Mouse (Mus musculus) c-Kit-negative CD71-positive TER-119-positive erythroid progenitor cells, embryonic 14.5 days (primary cell): ENCODE measurements at regions not wholly inside any gene's neighbourhood (a gene's known extent, or its start where the extent isn't known, plus 50 kb on each side); places are given as distances from the start of the nearest gene placed in this dataset.

Source experiments
- DNase-seq: peaks from one replicate; pipeline ENCODE4 v3.0.0-alpha.2; 2013; ENCODE audit warnings: low read depth, low spot score

- DNase-seq, result no peak
These were observed 235.2 kb downstream of the Gm45692 start for GRCm38 (mm10) chr8:26354516-26354915.

GRCm38 (mm10) chr8:26356801-26357200, 237.5 kb downstream of the Gm45692 start:
- no peak for DNase-seq

GRCm38 (mm10) chr8:26358711-26359136, 239.4 kb downstream of the Gm45692 start:
- DNase-seq, result no peak

GRCm38 (mm10) chr8:26362366-26362765, 243.0 kb downstream of the Gm45692 start:
- DNase-seq, result no peak

GRCm38 (mm10) chr8:26363616-26364015, 244.3 kb downstream of the Gm45692 start:
- no peak for DNase-seq

- no peak for DNase-seq
These were observed 245.3 kb downstream of the Gm45692 start for GRCm38 (mm10) chr8:26364637-26365036.

- no peak for DNase-seq
These were observed 261.3 kb downstream of the Gm45692 start for GRCm38 (mm10) chr8:26380668-26381067.

GRCm38 (mm10) chr8:26382426-26382825, 263.1 kb downstream of the Gm45692 start:
- no peak for DNase-seq

- no peak for DNase-seq
These were observed 264.6 kb downstream of the Gm45692 start for GRCm38 (mm10) chr8:26383886-26384285.

- no peak for DNase-seq
These were observed 265.1 kb downstream of the Gm45692 start for GRCm38 (mm10) chr8:26384305-26384993.

- DNase-seq, result no peak
These were observed 265.6 kb downstream of the Gm45692 start for GRCm38 (mm10) chr8:26384994-26385345.

- no peak for DNase-seq
These were observed 275.7 kb downstream of the Gm45692 start for GRCm38 (mm10) chr8:26395061-26395460.

- no peak for DNase-seq
These were observed 300.7 kb downstream of the Gm45692 start for GRCm38 (mm10) chr8:26420002-26420401.

- no peak for DNase-seq
These were observed 301.2 kb downstream of the Gm45692 start for GRCm38 (mm10) chr8:26420536-26420935.

GRCm38 (mm10) chr8:26427311-26427710, 308.0 kb downstream of the Gm45692 start:
- DNase-seq, result no peak

GRCm38 (mm10) chr8:26429751-26430327, 310.5 kb downstream of the Gm45692 start:
- DNase-seq, result no peak

GRCm38 (mm10) chr8:26432161-26432919, 313.0 kb downstream of the Gm45692 start:
- DNase-seq, result no peak

- DNase-seq, result no peak
These were observed 316.9 kb downstream of the Gm45692 start for GRCm38 (mm10) chr8:26436236-26436635.

- DNase-seq, result no peak
These were observed 318.2 kb downstream of the Gm45692 start for GRCm38 (mm10) chr8:26437571-26437970.

- no peak for DNase-seq
These were observed 319.0 kb downstream of the Gm45692 start for GRCm38 (mm10) chr8:26438246-26438862.

- no peak for DNase-seq
These were observed 319.5 kb downstream of the Gm45692 start for GRCm38 (mm10) chr8:26438877-26439276.
